Mouse (Mus musculus) bone marrow, adult 2 months (tissue): ENCODE results near the gene BC052040.

ENCODE experiments used
- CTCF ChIP-seq: fragments of 200-500 bp; IDR thresholded peaks from 2 replicates; pipeline ENCODE4 v1.5.1; 2011; ENCODE audit warnings: low read length, control low read depth; ENCODE audit not compliant: control insufficient read depth, insufficient read depth
- POLR2A ChIP-seq: fragments of 200-500 bp; IDR thresholded peaks from 2 replicates; pipeline ENCODE4 v1.6.1; 2011; ENCODE audit warnings: low read depth, mild to moderate bottlenecking, control low read depth, low read length, borderline replicate concordance; ENCODE audit not compliant: control insufficient read depth

DNA sequence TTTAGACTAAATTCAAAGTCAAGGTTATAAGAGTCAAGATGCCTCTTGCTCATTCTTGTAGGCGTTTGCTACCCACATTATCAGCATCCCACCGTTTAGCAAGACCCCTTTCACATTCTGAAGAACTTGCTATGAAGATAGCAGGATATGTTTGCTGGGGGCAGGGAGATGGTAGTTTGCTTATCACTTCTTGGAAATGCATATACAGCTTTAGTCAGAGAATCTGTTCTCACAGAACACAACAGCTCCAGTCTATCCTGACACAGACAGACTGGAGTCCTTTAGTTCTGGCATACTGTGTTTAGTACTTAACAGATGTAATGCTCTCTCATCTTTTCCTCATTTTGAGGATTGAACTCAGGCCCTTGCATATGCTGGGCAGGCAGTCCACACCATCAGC is 28.6 kb downstream of the BC052040 start:
- TF ChIP-seq POLR2A: no peak
- no peak for TF ChIP-seq CTCF
